In the genomic region with DNA sequence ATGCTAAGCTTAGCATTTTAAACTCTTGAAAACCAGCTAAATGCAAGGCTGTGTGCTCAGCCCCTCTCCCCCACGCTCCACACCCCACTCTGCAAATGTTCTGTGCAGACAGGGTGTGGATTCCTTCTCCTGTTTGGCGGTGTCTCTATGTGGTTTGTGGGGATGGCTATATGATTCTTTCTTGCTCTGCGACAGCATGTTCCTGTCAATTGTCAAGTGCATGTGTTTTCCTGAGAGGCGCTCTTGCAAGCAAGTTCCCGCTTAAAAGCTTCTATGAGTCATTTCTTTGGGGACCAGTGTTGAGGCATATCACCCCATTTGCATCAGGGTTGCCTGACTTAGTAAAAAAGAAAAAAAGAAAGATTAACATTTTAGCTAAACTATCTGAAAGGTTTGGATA, we compare ENCODE assay signal across 13 mouse cellular contexts.
DNase-seq lines count a peak whose midpoint lies in the region; ATAC-seq and TF ChIP-seq lines count a peak whose summit lies in the region.
"Had no signal": no experiment of that assay in that cellular context is flagged by ENCODE, and none has a peak within 500 bp of the region (broad histone marks: within the 10 kb centered on the region; RNA-seq: fewer than 3 reads in every experiment).

No protein-coding gene starts in this region.

- no peaks in the 10 kb centered on the region; the same call in 1 of the 2 replicates for H3K27me3 ChIP-seq in embryonic facial prominence, embryonic 14.5 days (replicated peaks; ENCODE audit: control insufficient read depth, insufficient read depth, low read length)
- no peaks in the 10 kb centered on the region; the same call in 1 of the 2 replicates for H3K27me3 ChIP-seq in embryonic facial prominence, embryonic 10.5 days (replicated peaks; ENCODE audit: low read depth, poor library complexity, severe bottlenecking)
- H3K27me3 ChIP-seq: intestine, embryonic 15.5 days; liver, embryonic 15.5 days; stomach, embryonic 15.5 days had no signal

- H3K9me3 ChIP-seq in embryonic facial prominence, embryonic 14.5 days (ENCODE audit: control insufficient read depth, low read length) = no peaks in the 10 kb centered on the region
- no peaks in the 10 kb centered on the region for H3K9me3 ChIP-seq in embryonic facial prominence, embryonic 10.5 days
- H3K9me3 ChIP-seq: intestine, embryonic 15.5 days; liver, embryonic 15.5 days; stomach, embryonic 15.5 days had no signal

- TF ChIP-seq CTCF in layer of hippocampus, adult 2 months (conservative IDR thresholded peaks at IDR 0.05) = no peak

- no peak overlapping the region for H3K4me2 ChIP-seq in embryonic facial prominence, embryonic 14.5 days (ENCODE audit: low read depth, low read length)
- H3K4me2 ChIP-seq: liver, embryonic 15.5 days had no signal

- H3K4me3 ChIP-seq in embryonic facial prominence, embryonic 14.5 days (ENCODE audit: low read depth, low read length) = no peak overlapping the region
- no peak overlapping the region for H3K4me3 ChIP-seq in embryonic facial prominence, embryonic 10.5 days
- no peak overlapping the region for H3K4me3 ChIP-seq in layer of hippocampus, adult 2 months
- H3K4me3 ChIP-seq: intestine, embryonic 15.5 days; liver, embryonic 15.5 days; stomach, embryonic 15.5 days had no signal

- H3K9ac ChIP-seq in embryonic facial prominence, embryonic 14.5 days (ENCODE audit: low read depth, low read length) = no peak overlapping the region
- H3K9ac ChIP-seq: intestine, embryonic 15.5 days; liver, embryonic 15.5 days; stomach, embryonic 15.5 days had no signal

- no peaks in the 10 kb centered on the region for H3K36me3 ChIP-seq in embryonic facial prominence, embryonic 14.5 days (ENCODE audit: control insufficient read depth, insufficient read depth, low read length)
- H3K36me3 ChIP-seq in embryonic facial prominence, embryonic 10.5 days (replicated peaks) = no peaks in the 10 kb centered on the region
- H3K36me3 ChIP-seq: intestine, embryonic 15.5 days; liver, embryonic 15.5 days; stomach, embryonic 15.5 days had no signal

- peak; percentile 55 for DNase-seq in embryonic facial prominence, embryonic 14.5 days (ENCODE audit: low spot score)
- DNase-seq in embryonic facial prominence, embryonic 10.5 days (ENCODE audit: low spot score) = no peak
- DNase-seq in layer of hippocampus, adult 2 months (ENCODE audit: low spot score in 2 of 2) = no peak
- DNase-seq in layer of hippocampus, postnatal 14 days (ENCODE audit: low spot score in 2 of 2) = no peak
- DNase-seq in thymus, postnatal 0 days (ENCODE audit: low spot score) = peak; percentile 60
- DNase-seq in urinary bladder, adult 2 months (ENCODE audit: low spot score) = no peak
- DNase-seq in MN1 (ENCODE audit: low spot score) = no peak
- DNase-seq: adrenal gland, postnatal 14 days; cerebellum, adult 11 months had no signal

- H3K4me1 ChIP-seq in embryonic facial prominence, embryonic 14.5 days (ENCODE audit: control insufficient read depth, insufficient read depth, low read length) = peaks cover 22% of the 10 kb centered on the region; the same call in 1 of the 2 replicates
- peaks cover 32% of the 10 kb centered on the region for H3K4me1 ChIP-seq in embryonic facial prominence, embryonic 10.5 days
- H3K4me1 ChIP-seq: stomach, embryonic 15.5 days had no signal

- no peak for ATAC-seq in embryonic facial prominence, embryonic 14.5 days (ENCODE audit: low read depth)
- peak; percentile 17 for ATAC-seq in activated CD4-positive, CD25-positive, alpha-beta regulatory T cell, adult 4 months
- ATAC-seq: intestine, embryonic 15.5 days had no signal

- no peak overlapping the region for H3K27ac ChIP-seq in embryonic facial prominence, embryonic 14.5 days (replicated peaks; ENCODE audit: low read depth, low read length)
- no peak overlapping the region; the same call in 1 of the 2 replicates for H3K27ac ChIP-seq in embryonic facial prominence, embryonic 10.5 days (replicated peaks)
- peak overlapping the region; percentile 46; the same call in 1 of the 2 replicates for H3K27ac ChIP-seq in layer of hippocampus, adult 2 months
- H3K27ac ChIP-seq: intestine, embryonic 15.5 days; liver, embryonic 15.5 days; stomach, embryonic 15.5 days had no signal

- WGBS in embryonic facial prominence, embryonic 14.5 days = 51% methylated on average over 5 of the region's 5 CpGs
- 83% methylated on average over 5 of the region's 5 CpGs for WGBS in embryonic facial prominence, embryonic 10.5 days

Comparison
In these comparisons a context has a peak if more than half of its experiments do, and no peak if none do; other contexts are left out.
1. DNase-seq: peak in embryonic facial prominence, embryonic 14.5 days (single experiment) and thymus, postnatal 0 days (single experiment); none in embryonic facial prominence, embryonic 10.5 days (single experiment), layer of hippocampus, adult 2 months (0 of 2), layer of hippocampus, postnatal 14 days (0 of 2), urinary bladder, adult 2 months (single experiment) and MN1 (single experiment).